Mouse (Mus musculus) gastrocnemius, postnatal 14 days (tissue): ENCODE measurements around the gene Oxnad1. TPM values are rescaled to one million over a fixed set of nuclear protein-coding genes. Genes with fewer than 3 reads are reported as not detected.
A peak's percentile ranks its signal among the peaks of the same experiment; 100 is the strongest.
"Not testable (repeated sequence)": the region's sequence is repeated elsewhere in the genome, so short reads cannot be mapped to it uniquely, and the experiment has no call there.

ENCODE experiments used
- DNase-seq: peaks from one replicate; pipeline ENCODE4 v3.0.0; 2021; ENCODE audit warnings: mixed read lengths
- intact Hi-C: fragments of 180-260 bp; cut with DNase I; formaldehyde crosslinking; loops from one replicate; pipeline ENCODE4 v1.15.1; 2025; ENCODE audit warnings: low total_unique reads
- total RNA-seq, 2 experiments: library from RNA; stranded (reverse); gene quantifications; 2 replicates each; pipeline ENCODE4 v1.2.3; 2021

The Oxnad1 gene
- total RNA-seq, 2 experiments from 2014 or later, result 19.6 to 23.9 TPM

DNA sequence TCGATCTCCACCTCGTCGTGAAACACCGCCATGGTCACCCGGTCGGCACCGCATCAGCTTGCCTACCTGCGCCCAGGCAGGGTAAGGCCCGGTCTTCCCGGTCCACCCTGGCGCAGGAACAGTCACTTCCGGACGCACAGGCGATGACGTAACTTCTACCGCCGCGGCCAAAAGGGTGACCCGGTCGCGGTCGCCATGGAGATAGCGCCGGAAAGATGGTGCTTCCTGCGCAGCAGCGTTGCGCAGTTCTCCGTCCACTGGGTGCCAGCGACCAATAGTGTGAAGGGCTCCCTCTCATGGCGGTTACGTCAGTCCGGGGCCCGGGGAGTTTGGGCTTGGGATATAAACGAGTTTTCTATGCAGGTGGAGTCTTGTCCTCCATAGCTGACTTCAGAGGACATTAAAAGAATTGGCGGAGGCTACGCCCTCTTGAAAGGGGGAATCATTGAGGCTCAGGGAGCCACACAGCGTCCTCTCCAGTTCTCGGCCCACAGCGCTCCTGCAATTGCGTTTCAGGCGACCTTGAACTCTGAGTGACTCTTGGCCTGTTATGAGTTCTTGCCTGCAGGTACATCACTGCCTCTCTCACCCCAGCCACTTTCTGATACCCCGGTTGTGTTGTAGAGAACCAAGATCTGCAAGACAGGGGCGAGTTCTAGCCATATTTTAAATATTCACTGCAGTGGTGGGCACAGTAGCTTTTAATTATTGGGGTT lies 470 bp downstream of the Oxnad1 start, which contains the start of gene Dph3:
Dph3 (minus strand) TSS at position 244 of the 716 bp plus-strand sequence.
- intact Hi-C loops, result no loop called here
- peak; percentile 99 for DNase-seq

DNA sequence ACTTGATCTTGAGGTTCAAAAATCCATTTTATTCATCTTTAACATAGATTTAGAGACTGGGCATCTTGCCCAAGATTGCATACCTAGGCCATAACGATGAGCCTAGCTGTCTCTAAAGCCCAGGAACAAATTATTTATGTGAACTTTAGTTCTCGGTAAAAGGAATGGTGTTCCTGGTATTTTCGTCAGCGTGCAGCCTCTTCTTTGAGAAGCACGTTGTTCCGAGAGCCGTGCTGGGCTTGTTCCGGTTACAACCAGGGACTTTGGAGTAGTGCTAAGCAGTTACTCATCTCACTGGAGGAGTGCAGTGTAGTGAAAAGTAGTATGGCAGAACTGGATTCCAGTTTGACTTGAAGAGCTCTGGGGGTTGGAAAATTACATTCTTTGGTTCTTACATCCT lies 1.1 kb downstream of the Oxnad1 start:
- intact Hi-C loops, result no loop called here

DNA sequence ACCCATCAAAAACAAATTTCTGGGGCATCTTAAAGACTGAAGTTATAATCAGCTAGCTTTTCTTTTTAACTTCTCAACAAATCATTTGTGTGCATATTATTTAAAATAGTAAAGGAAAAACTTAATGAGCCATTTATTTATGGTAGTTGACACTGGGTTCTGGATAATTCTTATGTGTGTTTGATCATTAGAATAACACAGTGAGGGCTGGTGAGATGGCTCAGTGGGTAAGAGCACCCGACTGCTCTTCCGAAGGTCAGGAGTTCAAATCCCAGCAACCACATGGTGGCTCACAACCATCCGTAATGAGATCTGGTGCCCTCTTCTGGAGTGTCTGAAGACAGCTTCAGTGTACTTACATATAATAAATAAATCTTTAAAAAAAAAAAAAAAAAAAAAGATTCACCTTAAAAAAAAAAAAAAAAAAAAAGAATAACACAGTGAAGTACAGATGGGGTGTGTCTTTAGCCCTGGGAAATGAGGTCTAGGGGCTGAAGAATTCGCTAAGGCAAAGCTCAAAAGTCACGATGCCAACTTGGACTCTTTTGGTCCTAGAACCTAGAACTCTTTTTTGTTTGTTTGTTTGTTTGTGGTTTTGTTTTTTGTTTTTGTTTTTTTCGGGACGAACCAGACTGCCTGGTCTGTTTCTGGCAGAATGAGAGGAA lies 2.5 kb downstream of the Oxnad1 start:
- intact Hi-C loops, DNase-seq: not testable (repeated sequence)

More for the DNA sequence above, 1.1 kb downstream of the Oxnad1 start:
- no peak for DNase-seq

DNA sequence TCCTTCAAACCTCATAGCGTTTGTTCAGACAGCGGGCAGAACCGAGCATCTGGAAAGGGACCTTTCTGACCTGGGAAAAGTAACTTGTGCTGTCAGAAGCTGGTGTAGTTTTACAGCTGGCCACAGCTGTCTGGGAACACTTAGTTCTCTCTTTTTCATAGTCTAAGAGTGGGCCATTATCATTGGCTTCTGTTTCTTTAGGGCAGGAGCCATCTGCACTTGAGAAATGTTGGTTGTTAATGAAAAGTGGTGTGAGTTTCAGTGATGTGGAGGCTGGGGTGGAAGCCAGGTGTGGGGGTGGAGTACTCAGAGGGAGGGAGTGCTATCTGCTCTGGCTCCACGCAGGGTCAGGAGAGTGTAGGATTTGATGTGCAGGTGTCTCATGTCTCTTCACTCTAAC lies 6.0 kb downstream of the Oxnad1 start:
- no peak for DNase-seq
- intact Hi-C loops, result no loop called here

DNA sequence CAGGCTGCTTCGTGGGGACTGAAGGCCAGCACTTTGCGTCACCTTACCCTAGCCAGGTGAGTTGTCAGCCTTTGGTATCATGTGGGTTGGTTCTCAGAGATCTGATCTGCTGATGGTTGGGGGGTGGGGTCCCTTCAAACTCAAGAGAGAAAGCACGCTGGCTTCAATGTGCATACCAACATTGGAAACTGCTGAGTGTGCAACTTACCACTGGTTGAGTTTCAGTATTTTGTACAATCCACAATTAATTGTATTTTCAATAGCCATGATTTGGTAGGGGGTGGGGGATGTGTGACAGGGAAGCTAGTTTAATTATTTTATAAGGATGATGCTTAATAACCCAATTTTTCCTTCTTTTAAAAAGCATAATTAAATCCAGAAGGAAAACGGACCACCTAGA lies 6.5 kb downstream of the Oxnad1 start:
- intact Hi-C loops, result no loop called here
- no peak for DNase-seq

DNA sequence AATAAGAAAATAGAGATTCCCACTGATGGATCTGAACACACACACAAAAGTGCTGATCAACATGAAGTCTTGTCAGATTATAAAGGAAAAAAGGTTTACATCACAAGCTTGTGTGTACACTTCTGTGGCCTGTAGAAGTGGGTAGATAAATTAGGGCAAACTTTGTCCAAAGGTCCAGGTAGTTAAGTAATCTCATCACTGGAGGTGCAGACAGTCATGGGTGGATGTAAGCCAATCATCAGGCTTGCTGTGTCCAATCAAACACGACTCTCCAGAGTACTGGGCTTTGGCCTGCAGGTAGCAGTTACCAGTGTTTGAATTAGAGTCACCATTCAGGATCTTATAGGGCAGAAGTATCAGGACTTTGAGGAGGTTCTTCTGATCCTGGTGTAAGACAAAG lies 7.8 kb downstream of the Oxnad1 start:
- DNase-seq, result no peak
- intact Hi-C loops, result no loop called here

DNA sequence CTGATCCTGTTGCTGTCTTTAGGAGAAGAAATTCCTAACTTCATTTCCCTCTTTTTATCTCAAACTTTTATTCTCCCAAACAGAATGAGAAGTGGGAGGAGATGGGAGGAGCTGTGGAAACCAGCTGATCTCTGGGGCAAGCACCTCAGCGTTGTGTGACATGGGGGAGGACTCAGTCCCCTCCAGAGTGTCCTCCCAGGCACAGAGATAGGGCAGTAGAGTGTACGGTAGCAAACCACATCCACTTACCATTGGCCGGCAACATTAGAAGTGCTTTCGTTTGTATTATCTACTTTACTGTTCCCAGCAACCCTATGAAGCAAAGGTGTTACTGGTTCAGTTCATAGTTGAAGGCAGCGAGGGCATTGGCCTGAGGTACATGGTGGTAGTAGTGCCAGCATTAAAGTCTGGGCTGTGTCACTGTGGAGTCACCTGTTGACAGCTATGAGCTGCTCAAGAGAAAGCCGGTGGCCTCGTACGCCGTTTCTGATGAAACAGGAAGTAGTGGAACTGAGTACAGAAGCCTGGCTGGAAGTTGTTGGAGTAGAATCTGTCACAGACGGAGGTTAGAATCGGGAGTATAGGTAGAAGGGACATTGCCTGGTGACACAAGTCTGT lies 8.4 kb downstream of the Oxnad1 start:
- DNase-seq, result no peak

DNA sequence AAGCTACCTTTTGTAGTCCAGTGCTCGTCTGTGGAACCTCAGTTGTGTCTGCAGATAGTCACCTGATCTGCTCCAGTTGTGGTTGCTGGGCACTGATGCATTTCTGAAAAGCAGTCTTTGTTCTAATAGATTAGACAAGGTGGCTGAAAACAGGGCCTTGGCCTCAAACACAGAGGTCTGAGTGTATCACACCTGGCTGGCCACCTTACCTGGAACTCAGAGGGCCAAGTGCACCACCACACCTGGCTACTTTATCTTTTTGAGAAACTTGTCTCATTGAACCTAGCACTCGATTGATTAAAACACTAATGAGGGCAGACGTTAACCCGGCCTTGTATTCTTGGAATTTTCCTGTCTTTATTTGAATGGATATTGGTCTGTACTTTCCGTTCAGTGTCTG lies 10.5 kb downstream of the Oxnad1 start:
- no peak for DNase-seq
- intact Hi-C loops, result no loop called here

More for the DNA sequence above, 8.4 kb downstream of the Oxnad1 start:
- intact Hi-C loops, result no loop called here

DNA sequence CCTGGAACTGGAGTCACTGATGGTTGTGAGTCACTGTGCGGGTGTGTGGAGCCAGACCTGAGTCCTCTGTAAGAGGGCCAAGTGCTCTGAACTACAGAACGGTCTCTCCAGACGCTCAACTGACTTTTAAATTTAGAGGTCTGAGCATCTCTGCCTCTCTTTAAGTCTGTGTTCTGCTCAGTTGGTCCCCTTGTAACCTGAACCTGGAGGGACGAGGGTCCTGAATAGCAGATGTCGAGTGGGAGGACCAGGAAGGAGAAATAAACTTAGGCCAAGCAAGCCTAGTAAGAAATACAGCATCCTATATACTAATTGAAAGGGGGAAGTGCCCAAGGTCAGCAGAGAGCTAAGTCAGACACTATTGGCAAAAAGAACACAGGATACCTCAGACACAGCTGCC lies 11.6 kb downstream of the Oxnad1 start:
- intact Hi-C loops, result no loop called here
- no peak for DNase-seq

DNA sequence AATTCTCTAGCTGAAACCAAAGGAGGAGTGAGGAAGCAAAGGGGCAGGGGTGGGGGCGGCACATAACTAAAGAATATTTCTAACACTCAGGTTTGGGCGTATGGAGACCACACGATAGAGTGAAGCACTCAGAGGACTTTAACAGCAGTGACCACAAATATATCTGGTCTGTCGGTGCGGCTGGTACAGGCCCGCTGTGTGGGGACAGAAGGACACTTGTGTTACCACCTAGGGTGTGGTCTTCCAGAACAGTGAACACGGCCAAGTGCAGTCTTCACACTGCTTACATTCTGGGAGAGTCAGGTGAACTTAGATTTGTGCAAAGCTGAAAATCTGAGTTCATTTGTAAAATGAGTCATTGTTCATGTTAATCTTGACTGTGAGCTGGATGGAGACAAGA lies 12.5 kb downstream of the Oxnad1 start:
- no peak for DNase-seq
- intact Hi-C loops, result no loop called here

DNA sequence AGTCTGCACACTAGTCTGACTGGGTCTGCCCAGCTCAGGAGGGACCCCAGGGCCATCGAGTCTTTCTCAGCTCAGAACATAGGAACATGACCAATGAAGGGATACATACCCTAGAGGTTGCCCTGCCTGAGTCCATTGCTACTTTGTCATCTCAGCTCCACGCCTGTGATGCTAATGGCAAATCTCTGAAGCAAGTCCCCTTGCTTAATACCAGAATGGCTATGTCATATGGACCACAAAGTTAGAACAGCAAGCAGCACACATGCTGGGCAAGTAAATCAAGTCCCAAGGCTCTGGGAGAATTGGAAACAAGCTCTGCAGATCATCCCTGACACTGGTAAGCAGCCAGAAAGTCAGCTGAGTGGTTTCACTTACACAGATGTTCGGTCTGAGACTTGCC lies 13.8 kb downstream of the Oxnad1 start:
- no peak for DNase-seq
- intact Hi-C loops, result no loop called here

DNA sequence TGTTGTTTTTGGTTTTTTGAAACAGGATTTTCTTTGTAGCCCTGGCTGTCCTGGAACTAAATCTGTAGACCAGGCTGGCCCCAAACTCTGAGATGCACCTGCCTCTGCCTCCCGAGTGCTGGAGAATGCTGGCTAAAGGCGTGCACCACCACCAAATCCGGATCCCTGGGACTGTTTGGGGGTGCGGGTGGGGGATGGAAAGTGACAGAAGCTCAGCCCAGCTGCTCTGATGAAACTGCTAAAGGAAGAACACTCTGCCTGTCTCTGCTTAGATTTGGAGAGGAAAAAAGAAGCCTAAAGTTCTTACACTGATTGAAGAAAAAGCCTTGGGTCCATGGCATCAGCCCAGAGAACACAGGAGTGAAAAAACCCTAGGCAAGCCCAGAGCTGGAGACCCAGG lies 18.4 kb downstream of the Oxnad1 start:
- intact Hi-C loops, result no loop called here
- no peak for DNase-seq

DNA sequence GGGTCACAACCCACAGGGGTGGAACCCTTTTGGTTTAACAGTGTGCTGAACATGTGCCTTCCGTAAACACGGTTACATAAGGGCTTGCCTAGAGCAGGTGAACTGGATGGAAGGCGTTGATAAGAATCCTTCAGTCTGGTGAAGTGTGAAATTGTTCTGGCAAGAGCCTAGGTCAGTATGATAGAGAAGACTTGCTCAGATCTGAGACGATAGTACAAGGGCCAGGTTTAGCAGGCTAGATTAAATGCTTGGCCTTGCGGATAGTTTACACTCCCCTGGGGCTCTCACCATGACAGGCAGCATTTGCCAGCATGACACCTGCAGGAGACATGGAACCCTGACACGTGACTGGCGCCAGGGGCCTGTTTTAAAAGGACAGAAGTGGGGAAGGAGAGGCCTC lies 20.5 kb downstream of the Oxnad1 start:
- intact Hi-C loops, result no loop called here

DNA sequence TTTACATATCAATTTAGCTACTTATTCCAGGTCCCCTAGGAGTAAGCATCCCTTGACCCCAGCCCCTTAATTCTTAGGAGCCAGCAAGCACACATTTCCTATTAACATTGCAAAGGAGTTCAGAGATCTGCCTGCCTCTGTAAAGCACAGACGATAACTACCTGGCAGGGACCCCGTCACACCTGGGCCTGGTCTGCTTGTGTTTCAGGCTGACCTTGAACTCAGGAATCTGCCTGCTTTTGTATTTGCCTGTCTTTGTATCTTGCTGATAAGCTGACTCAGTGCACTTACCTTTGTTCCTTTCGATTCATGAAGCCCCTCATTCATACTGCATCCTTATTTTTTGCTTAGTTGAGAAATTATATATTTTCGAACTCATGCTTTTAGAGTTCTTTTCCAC lies 21.7 kb downstream of the Oxnad1 start:
- intact Hi-C loops, result no loop called here

More for the DNA sequence above, 20.5 kb downstream of the Oxnad1 start:
- no peak for DNase-seq

DNA sequence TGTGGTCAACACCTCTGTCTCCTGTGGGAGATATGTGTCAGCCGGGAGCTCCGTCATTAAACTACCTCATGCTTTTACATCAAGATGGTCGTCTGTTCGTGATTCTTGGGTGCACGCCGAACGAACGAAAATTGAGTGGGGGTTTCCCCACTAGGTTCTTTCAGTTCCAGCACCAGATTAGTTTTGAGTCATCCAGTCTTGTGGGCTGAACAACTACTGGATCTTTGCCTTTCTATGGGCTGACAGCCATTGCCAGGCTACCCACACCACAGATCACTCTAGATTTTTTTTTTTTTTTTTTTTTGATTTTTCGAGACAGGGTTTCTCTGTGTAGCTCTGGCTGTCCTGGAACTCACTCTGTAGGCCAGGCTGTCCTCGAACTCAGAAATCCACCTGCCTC lies 26.9 kb downstream of the Oxnad1 start:
- intact Hi-C loops, DNase-seq: not testable (repeated sequence)

More for the DNA sequence above, 21.7 kb downstream of the Oxnad1 start:
- no peak for DNase-seq

DNA sequence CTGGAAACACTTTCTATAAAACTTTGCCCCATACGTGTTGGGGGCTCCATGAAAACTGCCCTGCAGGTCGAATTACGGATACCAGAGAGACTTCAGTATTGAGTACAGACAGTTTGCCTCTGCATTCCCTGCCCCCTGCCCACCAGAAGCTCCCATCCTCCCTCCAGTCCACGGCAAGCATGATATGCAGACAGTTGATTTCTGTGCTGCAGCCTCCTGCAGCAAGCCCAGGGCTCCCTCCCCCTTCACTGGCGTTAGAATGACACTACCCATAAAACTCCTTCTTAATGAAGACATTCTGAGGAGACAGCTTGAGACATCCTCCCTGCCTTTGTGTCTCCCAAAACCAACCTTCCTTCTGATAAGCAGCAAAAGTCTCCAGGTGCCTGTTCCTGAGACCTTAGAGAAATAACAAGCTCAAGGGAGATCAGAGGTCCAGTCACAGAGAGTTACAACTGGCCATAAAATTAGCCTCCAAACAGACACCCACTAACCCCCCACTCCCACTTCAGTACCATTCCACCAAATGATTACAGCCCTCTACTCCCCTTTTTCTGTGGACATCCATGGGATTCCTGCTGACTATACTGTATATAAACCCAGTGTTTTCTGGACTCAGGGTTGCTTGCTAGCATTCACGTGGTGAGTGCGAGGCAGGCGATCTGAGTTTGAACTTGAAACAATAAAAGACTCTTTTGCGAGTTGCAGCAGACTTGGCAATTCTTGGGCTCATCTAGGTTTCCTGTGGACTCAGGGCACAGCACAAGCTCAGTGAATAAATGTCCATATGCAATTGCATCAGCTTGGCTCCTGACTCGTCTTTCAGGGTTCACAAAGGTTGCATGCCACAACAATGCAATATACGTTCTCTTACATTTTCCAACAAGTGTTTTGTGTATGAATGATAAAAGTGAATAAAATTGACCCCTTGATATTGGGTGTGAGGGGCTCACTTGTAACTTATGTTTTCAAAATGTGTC lies 36.1 kb downstream of the Oxnad1 start:
- intact Hi-C loops, result no loop called here
- no peak for DNase-seq

DNA sequence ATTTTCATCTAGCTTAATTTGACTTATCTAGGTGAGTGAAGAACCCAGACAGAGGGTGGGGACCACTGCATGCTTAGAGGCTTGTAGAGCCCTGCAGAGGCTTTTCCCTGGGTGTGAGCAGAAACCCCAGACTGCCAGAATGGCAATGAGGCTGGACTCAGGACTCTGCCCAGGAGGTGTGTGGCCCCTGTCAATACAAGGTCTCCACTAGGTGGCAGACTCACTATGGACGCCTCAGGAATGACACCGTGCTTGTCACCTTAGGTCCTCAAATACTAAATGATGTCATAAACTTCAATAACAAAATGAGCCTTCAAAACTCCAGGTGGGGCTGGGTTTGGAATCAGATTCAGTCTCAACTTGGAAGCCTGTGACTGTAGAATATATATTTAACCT lies 36.7 kb downstream of the Oxnad1 start:
- DNase-seq, result peak; percentile 19
- intact Hi-C loops, result no loop called here

DNA sequence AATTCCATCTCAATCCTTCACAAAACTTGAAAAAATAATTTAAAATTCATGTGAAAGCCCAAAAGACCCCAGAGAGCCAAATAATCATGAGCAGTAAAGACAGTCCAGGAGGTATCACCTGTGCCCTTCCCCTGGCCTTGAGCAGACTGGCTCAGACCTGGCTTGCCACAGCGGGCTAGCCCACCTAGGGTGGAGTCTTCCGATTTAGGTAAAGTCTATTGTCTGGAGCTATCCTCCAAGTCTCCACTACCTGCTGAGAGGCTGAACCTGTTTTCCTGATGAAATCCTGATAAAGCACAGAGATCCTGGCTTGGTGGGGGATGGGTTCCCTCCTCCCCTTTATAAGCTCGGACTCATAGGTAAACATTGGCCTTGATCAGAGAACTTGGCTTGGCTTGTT lies 39.1 kb downstream of the Oxnad1 start:
- DNase-seq, result no peak
- intact Hi-C loops, result no loop called here

DNA sequence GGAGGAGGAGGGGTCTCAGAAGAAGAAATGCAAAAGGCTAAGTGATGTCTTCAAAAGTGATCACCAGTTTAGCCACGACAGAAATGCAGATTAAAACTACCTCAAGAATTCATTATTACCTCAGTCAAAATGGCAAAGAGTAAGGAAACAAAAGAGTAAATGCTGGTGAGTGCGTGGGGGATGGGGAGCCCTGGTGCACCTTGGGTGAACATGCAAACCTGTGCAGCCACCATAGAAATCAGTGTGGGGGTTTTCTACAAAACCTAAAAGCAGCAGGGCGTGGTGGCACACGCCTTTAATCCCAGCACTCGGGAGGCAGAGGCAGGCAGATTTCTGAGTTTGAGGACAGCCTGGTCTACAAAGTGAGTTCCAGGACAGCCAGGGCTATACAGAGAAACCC lies 40.1 kb downstream of the Oxnad1 start:
- DNase-seq, intact Hi-C loops: not testable (repeated sequence)

DNA sequence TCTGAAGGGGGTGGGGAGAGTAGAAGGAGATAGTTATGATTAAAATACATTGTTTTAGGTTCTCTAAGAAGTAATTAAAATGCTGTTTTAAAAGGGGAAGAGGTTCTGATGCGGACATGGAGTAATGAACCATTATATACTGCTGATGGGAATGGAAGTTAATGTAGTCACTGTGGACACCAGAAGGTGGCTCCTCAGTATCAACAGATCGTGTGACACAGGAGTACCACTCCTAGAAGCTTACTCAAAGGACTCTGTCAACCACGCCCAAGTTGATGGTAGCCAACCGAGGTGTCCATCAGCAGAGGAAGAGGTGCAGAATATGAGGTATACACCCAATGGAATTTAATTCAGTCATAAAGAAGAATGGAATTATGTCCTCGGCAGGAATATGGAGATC lies 43.2 kb downstream of the Oxnad1 start:
- intact Hi-C loops, result no loop called here
- DNase-seq, result no peak
